Comparison of ENCODE assay signal across 22 mouse cellular contexts in genomic region chr6:129013762-129014276, GRCm38 (mm10). TPM values are rescaled to one million over a fixed set of nuclear protein-coding genes. Genes with fewer than 3 reads are reported as not detected.
DNase-seq lines count a peak whose midpoint lies in the region; ATAC-seq and TF ChIP-seq lines count a peak whose summit lies in the region.
"Had no signal": no experiment of that assay in that cellular context is flagged by ENCODE, and none has a peak within 500 bp of the region (broad histone marks: within the 10 kb centered on the region; RNA-seq: fewer than 3 reads in every experiment).

No protein-coding gene starts in this region.

- no peak for TF ChIP-seq CTCF in MEL (IDR thresholded peaks at IDR 0.05 in 2 of 3, conservative IDR thresholded peaks at IDR 0.05 in 1 of 3; ENCODE audit: control insufficient read depth in 1 of 3, insufficient read depth in 1 of 3, low read depth in 2 of 3, low read length in 3 of 3, poor library complexity in 1 of 3, severe bottlenecking in 1 of 3)

- no peak for TF ChIP-seq EP300 in MEL (IDR thresholded peaks at IDR 0.05; ENCODE audit: low read depth in 1 of 2, low read length in 2 of 2)

- H3K27ac ChIP-seq in embryonic facial prominence, embryonic 13.5 days, result 0 out of 2 replicates have a peak overlapping the region, but pooled peaks have one; percentile 33
- no peak overlapping the region for H3K27ac ChIP-seq in embryonic facial prominence, embryonic 10.5 days (replicated peaks)
- peak overlapping the region; percentile 45; the same call in 1 of the 2 replicates for H3K27ac ChIP-seq in MEL (ENCODE audit: control insufficient read depth, low read depth, low read length)
- H3K27ac ChIP-seq: forebrain, embryonic 13.5 days; heart, embryonic 10.5 days; hindbrain, embryonic 12.5 days had no signal

- no peaks in the 10 kb centered on the region for H3K9me3 ChIP-seq in embryonic facial prominence, embryonic 13.5 days
- no peaks in the 10 kb centered on the region for H3K9me3 ChIP-seq in embryonic facial prominence, embryonic 10.5 days
- H3K9me3 ChIP-seq in MEL (replicated peaks; ENCODE audit: insufficient read depth, low read length), result no peaks in the 10 kb centered on the region
- H3K9me3 ChIP-seq: forebrain, embryonic 13.5 days; heart, embryonic 10.5 days; hindbrain, embryonic 12.5 days had no signal

- H3K79me2 ChIP-seq in MEL (ENCODE audit: control insufficient read depth, insufficient read depth, low read length, poor library complexity), result peaks cover 45% of the 10 kb centered on the region

- 65% methylated on average over 5 of the region's 5 CpGs for WGBS in embryonic facial prominence, embryonic 13.5 days
- WGBS in embryonic facial prominence, embryonic 10.5 days, result 83% methylated on average over 5 of the region's 5 CpGs

- no peaks in the 10 kb centered on the region for H3K27me3 ChIP-seq in embryonic facial prominence, embryonic 13.5 days
- H3K27me3 ChIP-seq in embryonic facial prominence, embryonic 10.5 days (replicated peaks; ENCODE audit: low read depth, poor library complexity, severe bottlenecking), result no peaks in the 10 kb centered on the region
- no peaks in the 10 kb centered on the region for H3K27me3 ChIP-seq in MEL (ENCODE audit: control insufficient read depth in 1 of 2, insufficient read depth in 2 of 2, low read length in 2 of 2)
- H3K27me3 ChIP-seq: forebrain, embryonic 13.5 days; hindbrain, embryonic 12.5 days had no signal

- H3K36me3 ChIP-seq in embryonic facial prominence, embryonic 13.5 days, result no peaks in the 10 kb centered on the region
- no peaks in the 10 kb centered on the region for H3K36me3 ChIP-seq in embryonic facial prominence, embryonic 10.5 days (replicated peaks)
- H3K36me3 ChIP-seq in MEL (ENCODE audit: control insufficient read depth in 1 of 2, insufficient read depth in 2 of 2, low read length in 2 of 2), result peaks cover 48 to 57% of the 10 kb centered on the region in 2 experiments
- H3K36me3 ChIP-seq: heart, embryonic 10.5 days; hindbrain, embryonic 12.5 days had no signal

- no peak overlapping the region for H3K9ac ChIP-seq in embryonic facial prominence, embryonic 13.5 days
- H3K9ac ChIP-seq in MEL (ENCODE audit: control insufficient read depth, low read depth, low read length, poor library complexity, severe bottlenecking), result peak overlapping the region; percentile 65
- H3K9ac ChIP-seq: forebrain, embryonic 13.5 days; forebrain, postnatal 0 days; hindbrain, embryonic 12.5 days had no signal

- H3K4me3 ChIP-seq in embryonic facial prominence, embryonic 13.5 days, result no peak overlapping the region
- H3K4me3 ChIP-seq in embryonic facial prominence, embryonic 10.5 days, result no peak overlapping the region
- H3K4me3 ChIP-seq in MEL (ENCODE audit: control insufficient read depth in 1 of 2, insufficient read depth in 1 of 2, low read depth in 2 of 2, low read length in 2 of 2), result no peak overlapping the region
- H3K4me3 ChIP-seq: forebrain, embryonic 13.5 days; heart, embryonic 10.5 days; hindbrain, embryonic 12.5 days had no signal

- TF ChIP-seq RAD21 in MEL (IDR thresholded peaks at IDR 0.05; ENCODE audit: low read depth, low read length), result no peak

- H3K4me1 ChIP-seq in embryonic facial prominence, embryonic 13.5 days, result no peaks in the 10 kb centered on the region
- no peaks in the 10 kb centered on the region for H3K4me1 ChIP-seq in embryonic facial prominence, embryonic 10.5 days
- H3K4me1 ChIP-seq in MEL (ENCODE audit: control insufficient read depth in 1 of 2, insufficient read depth in 2 of 2, low read length in 2 of 2), result peaks cover 0 to 18% of the 10 kb centered on the region in 2 experiments; a peak in 3 of 4 replicates
- H3K4me1 ChIP-seq: forebrain, embryonic 13.5 days; heart, embryonic 10.5 days; hindbrain, embryonic 12.5 days had no signal

- no peak for ATAC-seq in embryonic facial prominence, embryonic 13.5 days (ENCODE audit: insufficient number of reproducible peaks, insufficient read depth, low FRiP score, low TSS enrichment, low read depth)
- ATAC-seq in megakaryocyte, adult 5-6 weeks (ENCODE audit: poor library complexity, severe bottlenecking), result 0 out of 2 replicates have a peak, but pooled peaks have one; percentile 17
- ATAC-seq: forebrain, embryonic 13.5 days; forebrain, postnatal 0 days; hindbrain, embryonic 16.5 days; inflammation-experienced regulatory T-cells, adult 6 months; intestine, postnatal 0 days had no signal

- no peak for TF ChIP-seq POLR2A in MEL (IDR thresholded peaks at IDR 0.05; ENCODE audit: control insufficient read depth in 1 of 2, insufficient read depth in 1 of 2, low read depth in 1 of 2, low read length in 2 of 2, poor library complexity in 1 of 2)

- no peak overlapping the region for H3K4me2 ChIP-seq in embryonic facial prominence, embryonic 13.5 days
- H3K4me2 ChIP-seq: forebrain, embryonic 13.5 days; hindbrain, embryonic 12.5 days had no signal

- DNase-seq in embryonic facial prominence, embryonic 10.5 days (ENCODE audit: low spot score), result no peak
- DNase-seq in MEL (ENCODE audit: low read depth, low spot score) (peak; percentile 48), adipocyte (ENCODE audit: low spot score) (no peak)
- DNase-seq in cerebellum, adult 9-11 months, result no peak
- DNase-seq in lung, postnatal 25 days (ENCODE audit: low spot score), result no peak
- DNase-seq: adrenal gland, postnatal 10 days; cerebellum, adult 18-20 months; cerebellum, postnatal 10 days; forebrain, postnatal 0 days; gastrocnemius, postnatal 14 days; heart, postnatal 10 days; heart, postnatal 4 days had no signal

TF ChIP-seq in MEL, 35 proteins besides CTCF, POLR2A, EP300 and RAD21:
- no peak for TF ChIP-seq MAFK (IDR thresholded peaks at IDR 0.05; ENCODE audit: borderline replicate concordance, low read depth, low read length)
- no peak for TF ChIP-seq E2F4 (IDR thresholded peaks at IDR 0.05; ENCODE audit: borderline replicate concordance, low read depth, low read length)
- TF ChIP-seq USF2 (IDR thresholded peaks at IDR 0.05; ENCODE audit: borderline replicate concordance in 1 of 2, insufficient read depth in 1 of 2, low read depth in 1 of 2, low read length in 2 of 2), result no peak
- no peak for TF ChIP-seq TAL1 (IDR thresholded peaks at IDR 0.05; ENCODE audit: low read length)
- TF ChIP-seq ZMIZ1 (IDR thresholded peaks at IDR 0.05; ENCODE audit: low read depth, low read length), result peak; percentile 63; the same call in 1 of the 2 replicates
- TF ChIP-seq SIN3A (IDR thresholded peaks at IDR 0.05; ENCODE audit: low read length), result 0 out of 2 replicates have a peak, but pooled peaks have one; percentile 19
- no peak for TF ChIP-seq ELF1 (IDR thresholded peaks at IDR 0.05; ENCODE audit: low read depth, low read length)
- no peak for TF ChIP-seq GATA1 (IDR thresholded peaks at IDR 0.05; ENCODE audit: low read depth, low read length)
- TF ChIP-seq ETS1 (IDR thresholded peaks at IDR 0.05; ENCODE audit: low read depth, low read length), result 0 out of 2 replicates have a peak, but pooled peaks have one; percentile 11
- peak; percentile 83; the same call in 1 of the 2 replicates for TF ChIP-seq POLR2AphosphoS2 (IDR thresholded peaks at IDR 0.05; ENCODE audit: low read length)
- peak; percentile 89; the same call in 1 of the 2 replicates for TF ChIP-seq CHD1 (IDR thresholded peaks at IDR 0.05; ENCODE audit: low read depth, low read length)
- TF ChIP-seq MYB (IDR thresholded peaks at IDR 0.05; ENCODE audit: low read depth, low read length), result no peak; the same call in 1 of the 2 replicates
- no peak for TF ChIP-seq MAZ (IDR thresholded peaks at IDR 0.05; ENCODE audit: low read depth, low read length)
- TF ChIP-seq MAX (IDR thresholded peaks at IDR 0.05; ENCODE audit: low read length), result no peak
- TF ChIP-seq RCOR1 (IDR thresholded peaks at IDR 0.05; ENCODE audit: low read depth, low read length), result 0 out of 2 replicates have a peak, but pooled peaks have one; percentile 5
- 0 out of 2 replicates have a peak, but pooled peaks have one; percentile 36 for TF ChIP-seq MYC (IDR thresholded peaks at IDR 0.05; ENCODE audit: low read depth, low read length)
- TF ChIP-seq TBP (IDR thresholded peaks at IDR 0.05; ENCODE audit: low read depth, low read length), result no peak
- no peak for TF ChIP-seq BHLHE40 (IDR thresholded peaks at IDR 0.05; ENCODE audit: borderline replicate concordance, low read depth, low read length)

RNA-seq across cellular contexts. Expression of gene Klrb1f, which starts 31.9 kb away (rescaled TPM):
- 0.72 TPM in 1 of 2 replicates, not detected in the other for polyA plus RNA-seq in embryonic facial prominence, embryonic 13.5 days (2015; fragmentation: Nextera tagmentation; extraction: Ambion mirVana)
- polyA plus RNA-seq in embryonic facial prominence, embryonic 10.5 days (2016; fragmentation: Nextera tagmentation; extraction: Ambion mirVana), result 0.11 TPM in 1 of 2 replicates, not detected in the other
- 0.16 and 0.27 TPM in 2 replicates for total RNA-seq in MEL (2012; rRNA removed)
- under 1 TPM in 1 of 2 experiments, not detected in 1; 0.52 TPM for polyA plus RNA-seq in MEL (2012; ENCODE audit: insufficient read depth in 1 of 2, insufficient read length in 2 of 2, low read depth in 1 of 2, low replicate concordance in 2 of 2, missing spikeins in 1 of 2)
- total RNA-seq in megakaryocyte, adult 5-6 weeks (2015), result 104 and 108 TPM in 2 replicates
- total RNA-seq in megakaryocyte, adult 5-6 weeks (2017), result 132 and 137 TPM in 2 replicates
- total RNA-seq: gastrocnemius, adult 18-20 months; gastrocnemius, postnatal 14 days; heart, postnatal 10 days; heart, postnatal 4 days had no signal
- polyA plus RNA-seq: C2C12; forebrain, embryonic 13.5 days; heart, embryonic 10.5 days had no signal
